Mouse (Mus musculus) CD4-positive, CD25-positive, alpha-beta regulatory T cell, adult 2 months (primary cell): ENCODE results near the gene Olfr809.

Source experiments
- DNase-seq: peaks from one replicate; pipeline ENCODE4 v3.0.0-alpha.2; 2012; ENCODE audit warnings: low read depth, low spot score

Gene Olfr809

DNA sequence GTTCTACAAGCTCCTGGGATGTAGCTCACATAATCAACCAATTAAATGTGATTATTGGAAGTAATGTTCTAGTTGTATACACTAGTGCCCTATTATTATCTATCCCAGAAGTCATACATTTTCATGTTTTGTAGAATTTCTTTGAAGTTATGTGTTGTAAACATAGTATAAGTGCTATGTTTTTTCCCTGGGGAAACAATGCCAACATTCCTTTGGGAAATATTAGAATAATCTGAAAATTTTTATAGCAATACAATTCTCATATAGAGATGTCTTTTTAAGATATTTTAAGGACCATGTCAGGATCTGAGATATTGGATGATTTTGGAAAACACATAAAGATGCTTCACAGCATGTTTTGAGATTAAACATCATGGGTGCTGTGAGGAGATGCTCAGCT, at the start of gene Olfr809:
Gene Olfr809, plus strand, starts transcription at position 301 of the 400 bp plus-strand sequence.
- no peak for DNase-seq

DNA sequence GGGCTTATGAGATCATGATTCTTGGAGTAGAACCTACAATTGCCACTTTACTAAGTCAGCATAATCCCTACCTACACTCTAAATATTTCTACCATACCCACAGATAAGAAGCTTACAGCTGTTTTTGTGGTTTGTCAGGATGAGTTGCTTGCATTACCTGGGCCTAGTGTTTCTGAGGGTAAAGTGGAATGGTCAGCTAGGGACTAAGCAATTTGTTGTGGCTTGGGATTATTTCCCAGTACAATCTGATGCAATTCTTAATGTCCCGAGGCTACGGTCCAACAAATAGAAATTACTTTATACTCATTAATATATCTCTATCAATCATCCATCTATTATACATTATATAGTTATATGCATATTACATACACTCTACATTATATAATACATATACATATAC, 45.2 kb upstream of the Olfr809 start, which contains the start of gene Olfr805:
Gene Olfr805, minus strand, starts transcription at position 101 of the 400 bp plus-strand sequence.
- no peak for DNase-seq

DNA sequence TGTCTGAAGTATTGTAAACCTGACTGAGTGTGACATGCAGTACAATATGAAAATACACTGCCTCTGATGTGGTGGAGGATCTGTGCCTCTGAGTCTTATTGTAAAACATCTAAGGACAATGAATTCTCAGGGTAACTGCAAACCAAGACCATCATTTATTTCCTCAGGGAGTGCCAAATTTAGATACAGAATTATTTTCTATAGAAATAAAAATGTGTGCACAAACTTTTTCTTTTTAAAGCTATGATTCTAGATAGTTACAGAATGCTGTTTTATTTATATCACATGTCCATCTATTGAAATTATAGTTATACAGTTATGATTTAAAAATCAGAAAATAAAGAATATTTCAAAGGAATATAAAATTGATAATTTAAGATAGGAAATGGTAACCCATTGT, 32.6 kb upstream of the Olfr809 start, which contains the start of gene Olfr806:
Gene Olfr806, minus strand, starts transcription at position 101 of the 400 bp plus-strand sequence.
- no peak for DNase-seq

DNA sequence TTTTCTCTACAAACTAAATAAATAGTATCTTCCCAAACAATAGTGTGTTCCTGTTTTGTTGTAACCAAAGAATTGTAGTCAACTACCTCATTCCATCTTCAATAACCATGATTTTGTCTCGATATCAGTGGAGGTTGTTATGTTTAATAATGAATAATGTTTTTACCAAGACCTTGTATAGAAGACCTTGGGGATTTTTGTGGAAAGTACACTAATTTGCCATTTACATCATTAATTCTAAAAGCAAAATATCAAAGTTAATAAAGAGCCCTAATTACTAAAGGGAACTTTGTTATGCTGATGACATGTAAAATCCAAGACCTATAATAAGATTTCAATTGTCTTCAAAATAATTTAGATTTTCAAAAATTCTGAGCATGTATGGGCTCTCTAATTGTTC, 16.7 kb upstream of the Olfr809 start, which contains the start of gene Olfr807:
Gene Olfr807, minus strand, starts transcription at position 101 of the 400 bp plus-strand sequence.
- DNase-seq = no peak

DNA sequence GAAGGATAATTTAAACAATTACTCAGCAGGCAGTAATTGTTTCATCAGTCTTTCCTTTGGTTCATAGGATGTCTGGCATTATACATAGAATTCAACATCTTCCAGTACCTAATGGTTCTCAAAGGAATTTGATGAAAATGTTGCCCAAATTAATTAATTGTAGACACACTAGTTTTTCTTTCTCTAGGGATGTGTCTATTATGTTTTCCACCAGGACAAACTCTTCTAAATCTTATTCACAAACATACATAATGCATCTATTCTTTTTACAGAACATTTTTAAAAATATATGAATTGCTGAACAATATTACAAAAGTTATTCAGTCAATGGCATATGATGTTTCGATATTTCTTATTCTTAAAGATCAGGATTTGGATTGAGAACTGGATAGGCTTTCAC, 9.3 kb upstream of the Olfr809 start, which contains the start of gene Olfr808:
Gene Olfr808, plus strand, starts transcription at position 301 of the 400 bp plus-strand sequence.
- no peak for DNase-seq

DNA sequence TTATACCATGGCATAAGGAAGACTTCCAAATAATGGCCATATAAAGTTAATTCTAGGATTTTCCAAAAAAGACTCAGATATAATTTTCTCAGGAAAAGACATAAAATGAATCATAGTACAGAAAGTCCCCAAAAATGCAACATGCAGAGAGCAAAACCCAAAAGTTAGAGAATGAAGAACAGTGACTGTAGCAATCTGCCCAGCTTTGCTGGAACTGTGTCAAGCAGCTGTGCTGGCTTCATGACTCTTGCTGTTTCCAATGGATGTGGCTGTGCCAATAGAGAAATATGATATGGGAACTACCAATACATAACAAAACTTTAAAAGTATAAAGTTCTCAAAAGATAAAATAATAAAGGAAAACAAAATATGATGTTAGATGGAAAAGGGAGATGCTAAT, 3.7 kb downstream of the Olfr809 start:
- no peak for DNase-seq

DNA sequence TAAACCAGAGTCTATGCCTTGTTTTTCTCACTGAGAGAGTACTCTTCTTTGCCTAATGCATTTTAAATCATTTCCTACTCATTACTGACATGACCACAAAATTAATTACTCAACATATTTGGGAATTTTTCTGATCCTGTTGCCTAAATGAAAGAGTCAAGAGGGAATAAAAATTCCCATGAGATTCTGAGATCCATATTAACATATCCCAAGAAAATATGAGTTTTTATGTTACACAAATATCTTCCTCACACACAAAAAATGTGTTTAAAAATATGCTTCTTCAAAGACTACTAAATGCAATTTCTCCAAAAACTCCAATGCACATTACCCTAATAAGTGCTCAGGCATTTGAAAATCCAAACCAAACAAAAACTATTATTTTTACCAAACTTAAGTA, 20.4 kb downstream of the Olfr809 start, which contains the start of gene Olfr810:
Gene Olfr810, minus strand, starts transcription at position 101 of the 400 bp plus-strand sequence.
- DNase-seq = no peak

DNA sequence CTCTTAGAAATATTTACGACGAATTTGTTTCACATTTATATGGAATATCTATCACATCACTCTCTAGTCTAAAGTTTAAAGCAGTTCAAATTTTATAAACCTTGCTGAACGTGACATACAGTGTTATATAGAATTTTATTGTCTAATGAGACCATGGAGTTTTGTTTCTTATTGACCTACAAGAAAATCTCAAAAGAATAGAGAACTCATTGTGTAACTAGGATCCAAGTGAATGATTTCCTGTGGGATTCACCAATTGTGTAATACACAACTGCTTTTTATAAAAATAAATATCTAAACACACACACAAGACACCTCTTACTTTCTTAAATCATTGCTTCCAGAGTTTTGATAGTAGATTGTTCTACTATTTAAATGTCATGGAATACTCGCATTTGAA, 29.9 kb downstream of the Olfr809 start, which contains the start of gene Olfr811:
Gene Olfr811, minus strand, starts transcription at position 101 of the 400 bp plus-strand sequence.
- DNase-seq = no peak
